Mouse (Mus musculus): ENCODE results near the gene Arpp21.

DNA sequence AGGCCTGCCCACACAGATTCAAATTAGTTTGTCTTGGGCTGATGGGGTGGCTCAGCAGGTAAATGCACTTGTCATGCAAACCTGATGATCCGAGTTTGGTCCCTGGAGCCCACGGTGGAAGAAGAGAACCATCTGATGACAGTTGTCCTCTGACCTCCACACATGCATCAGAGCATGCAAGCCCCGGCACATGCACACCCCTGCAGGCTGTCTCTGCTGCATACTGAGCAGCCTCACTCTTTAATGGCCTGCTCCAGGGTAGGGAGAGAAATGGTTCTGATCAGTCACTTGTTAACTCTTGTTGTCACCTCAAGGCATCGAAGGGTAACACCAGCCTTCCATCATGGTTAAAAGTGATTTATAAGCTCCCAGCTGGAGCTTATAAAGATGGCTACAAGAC lies 157.3 kb downstream of the Arpp21 start:
- TF ChIP-seq POLR2A (IDR thresholded peaks at IDR 0.05; ENCODE audit: insufficient read length, low read depth) (no peak), POLR2AphosphoS2 (IDR thresholded peaks at IDR 0.05; ENCODE audit: insufficient read length, low read depth) (no peak), E2F4 (IDR thresholded peaks at IDR 0.05; ENCODE audit: insufficient read depth) (no peak), CEBPB (IDR thresholded peaks at IDR 0.05; ENCODE audit: insufficient read depth, poor library complexity, severe bottlenecking) (no peak), USF1 (IDR thresholded peaks at IDR 0.05; ENCODE audit: low read depth) (no peak), TCF12 (IDR thresholded peaks at IDR 0.05; ENCODE audit: insufficient read depth, poor library complexity, severe bottlenecking) (no peak), REST (IDR thresholded peaks at IDR 0.05; ENCODE audit: insufficient read depth, insufficient read length) (no peak), MYOD1 (IDR thresholded peaks at IDR 0.05; ENCODE audit: control insufficient read depth in 1 of 3, insufficient read length in 2 of 3, low read depth in 2 of 3) (no peak)
